Mouse (Mus musculus) liver, adult (tissue): ENCODE measurements around the gene Gm21970.

ENCODE experiments used
- GATA4 ChIP-seq: IDR thresholded peaks from 2 replicates; pipeline ENCODE4 v1.6.1; 2014; ENCODE audit warnings: mild to moderate bottlenecking, low read length; ENCODE audit not compliant: insufficient replicate concordance

Gene Gm21970

GRCm38 (mm10) chr16:91362006-91362405 is 29.5 kb upstream of the Gm21970 start:
- no peak for TF ChIP-seq GATA4

DNA sequence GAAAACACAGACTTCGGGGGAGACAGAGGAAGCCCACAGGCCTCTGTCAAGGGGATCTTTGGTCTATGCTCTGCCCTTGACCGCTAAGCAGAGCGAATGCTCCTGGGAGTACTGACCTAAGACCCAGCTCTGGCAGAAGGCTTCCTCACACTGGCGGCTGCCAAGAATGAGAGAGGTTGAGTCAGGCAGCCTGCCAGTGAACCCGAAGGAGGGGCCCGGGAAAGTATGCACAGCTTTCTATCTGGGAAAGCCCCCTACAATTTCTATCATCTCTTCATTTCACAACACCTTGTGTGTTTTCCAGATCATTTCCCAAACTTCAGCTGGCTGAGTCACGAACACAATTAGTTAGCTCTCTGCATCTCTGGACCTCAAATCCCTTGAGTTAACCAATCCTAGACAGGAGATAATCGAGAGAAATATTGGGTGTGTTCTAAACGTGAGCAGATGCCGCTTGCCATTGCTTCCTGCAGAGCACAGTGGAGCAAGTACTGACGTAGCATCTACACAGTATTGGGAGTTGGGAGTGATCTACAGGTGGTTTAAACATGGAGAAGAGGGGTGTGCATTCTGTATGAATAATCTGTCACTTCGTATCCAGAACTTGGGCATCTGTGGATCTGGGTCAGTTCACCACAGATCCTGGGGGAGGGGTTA is 28.8 kb upstream of the Gm21970 start:
- TF ChIP-seq GATA4: no peak

DNA sequence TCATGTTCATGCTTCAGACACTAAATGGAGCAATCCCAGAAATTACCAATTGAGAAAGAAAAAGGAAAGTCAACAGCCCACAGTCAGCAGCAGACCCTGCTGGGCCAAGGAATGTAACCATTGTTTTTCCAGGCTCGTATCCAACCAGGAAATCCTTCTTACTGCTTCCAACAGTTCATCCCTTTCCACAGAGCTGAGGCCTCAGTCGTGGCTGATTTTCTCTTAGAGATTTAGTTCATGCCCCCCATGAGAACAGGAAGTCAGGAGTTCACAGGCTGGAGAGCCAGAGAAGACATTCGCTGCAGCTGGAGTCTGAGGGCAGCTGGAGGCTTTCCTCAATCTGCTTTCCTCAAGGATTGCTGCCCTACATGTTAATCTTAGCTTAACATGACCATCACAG is 28.0 kb upstream of the Gm21970 start:
- peak; percentile 76; the same call in 1 of the 2 replicates for TF ChIP-seq GATA4

DNA sequence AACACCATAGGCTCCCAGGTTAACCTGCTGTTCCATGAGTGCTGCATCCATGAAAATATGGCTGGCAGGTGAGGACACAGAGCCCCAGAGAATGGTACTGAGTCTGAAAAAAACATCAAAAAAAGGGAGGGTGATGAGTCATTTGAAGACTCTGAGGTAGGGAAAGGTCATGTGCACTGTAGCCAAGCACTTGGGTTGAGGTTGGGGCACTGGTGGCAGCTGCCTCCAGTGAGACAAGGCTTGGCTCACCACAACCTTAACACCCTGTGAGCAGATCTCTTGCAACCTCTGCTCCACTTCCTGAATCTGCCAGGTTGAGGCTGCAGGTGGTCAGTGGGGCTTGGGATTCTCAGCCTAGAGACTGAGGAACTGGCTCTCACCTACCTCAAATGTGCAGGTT is 25.0 kb upstream of the Gm21970 start:
- no peak for TF ChIP-seq GATA4

- TF ChIP-seq GATA4: no peak
These were observed 24.5 kb upstream of the Gm21970 start for GRCm38 (mm10) chr16:91367066-91367465.

GRCm38 (mm10) chr16:91372577-91373472 is 18.7 kb upstream of the Gm21970 start, which contains the start of gene Ifnar2:
Ifnar2 (plus strand) TSS chr16:91372783.
- no peak; the same call in 1 of the 2 replicates for TF ChIP-seq GATA4

GRCm38 (mm10) chr16:91373473-91374252 is 17.9 kb upstream of the Gm21970 start:
- TF ChIP-seq GATA4: no peak

- TF ChIP-seq GATA4: no peak
These were observed 17.3 kb upstream of the Gm21970 start for GRCm38 (mm10) chr16:91374253-91374634.

- TF ChIP-seq GATA4: no peak
These were observed 14.8 kb upstream of the Gm21970 start for GRCm38 (mm10) chr16:91376701-91377100.

DNA sequence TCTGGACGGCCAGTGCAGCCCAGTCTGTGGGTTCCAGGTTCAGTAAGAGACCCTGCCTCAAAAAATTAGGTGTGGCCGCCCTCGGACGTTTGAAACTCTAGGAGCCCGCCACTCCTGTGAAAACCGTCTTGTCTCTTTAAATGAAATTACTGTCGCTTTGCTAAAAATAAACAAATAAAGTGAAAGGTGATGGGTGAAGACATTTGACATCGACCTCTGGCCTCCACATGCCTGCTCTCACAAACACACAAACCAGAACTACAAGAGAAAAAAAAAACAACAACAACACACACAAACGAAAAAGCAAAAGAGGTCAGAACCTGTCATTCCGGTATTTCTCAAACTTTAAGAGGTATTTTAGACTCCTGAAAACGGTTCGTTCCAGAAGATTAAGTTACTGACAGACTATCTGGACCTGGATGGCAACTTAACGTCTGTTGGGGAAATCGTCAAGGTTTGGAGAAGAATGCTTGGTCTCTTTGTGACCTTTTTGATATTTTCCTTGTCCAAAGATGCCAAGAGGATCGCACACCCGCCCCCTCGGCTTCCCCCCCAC is 13.0 kb upstream of the Gm21970 start:
- no peak for TF ChIP-seq GATA4

DNA sequence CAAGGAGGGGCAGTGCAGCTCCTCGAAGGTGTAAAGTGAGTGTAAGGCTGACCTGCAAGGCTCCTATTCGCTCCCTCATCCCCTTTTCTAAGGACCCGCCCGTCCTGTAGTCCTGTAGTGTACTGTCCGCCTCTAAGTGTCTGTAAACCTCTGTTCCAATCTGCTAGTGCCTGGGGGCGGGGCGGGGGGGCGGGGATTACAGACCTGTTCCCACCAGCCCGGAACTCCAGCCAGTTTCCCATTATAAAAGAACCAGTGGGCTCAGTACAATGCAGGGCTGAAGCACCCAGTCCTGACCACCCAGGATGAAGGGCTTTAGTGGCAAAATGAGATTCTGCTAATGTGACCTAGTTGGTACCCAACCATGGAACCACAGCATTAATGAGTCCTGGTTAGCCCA is 12.5 kb upstream of the Gm21970 start:
- no peak for TF ChIP-seq GATA4

- TF ChIP-seq GATA4: no peak
These were observed 12.1 kb upstream of the Gm21970 start for GRCm38 (mm10) chr16:91379412-91379811.

DNA sequence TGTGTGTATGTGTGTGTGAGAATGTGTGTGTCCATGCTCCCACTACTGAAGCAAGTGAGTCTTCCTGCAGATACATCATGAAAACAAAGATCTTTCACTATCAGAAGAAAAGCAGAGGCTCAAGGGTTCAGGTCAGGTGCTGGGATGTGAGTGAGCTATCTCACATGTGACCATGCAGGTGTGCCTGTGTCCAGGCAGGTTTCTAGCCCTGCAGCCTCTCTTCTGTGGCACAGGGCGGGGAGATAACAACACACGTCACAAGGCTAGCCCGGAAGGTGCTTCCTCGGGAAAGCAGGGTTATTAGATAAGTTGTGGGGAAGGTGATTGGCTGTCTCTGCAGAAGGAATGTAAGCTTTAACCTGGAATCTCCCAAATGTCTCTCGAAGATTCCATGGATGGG is 11.4 kb upstream of the Gm21970 start:
- no peak; the same call in 1 of the 2 replicates for TF ChIP-seq GATA4

- no peak for TF ChIP-seq GATA4
These were observed 9.9 kb upstream of the Gm21970 start for GRCm38 (mm10) chr16:91381606-91382005.

- no peak for TF ChIP-seq GATA4
These were observed 9.2 kb upstream of the Gm21970 start for GRCm38 (mm10) chr16:91382261-91382790.
